ENCODE assay signal across 7 mouse cellular contexts in the genomic region with DNA sequence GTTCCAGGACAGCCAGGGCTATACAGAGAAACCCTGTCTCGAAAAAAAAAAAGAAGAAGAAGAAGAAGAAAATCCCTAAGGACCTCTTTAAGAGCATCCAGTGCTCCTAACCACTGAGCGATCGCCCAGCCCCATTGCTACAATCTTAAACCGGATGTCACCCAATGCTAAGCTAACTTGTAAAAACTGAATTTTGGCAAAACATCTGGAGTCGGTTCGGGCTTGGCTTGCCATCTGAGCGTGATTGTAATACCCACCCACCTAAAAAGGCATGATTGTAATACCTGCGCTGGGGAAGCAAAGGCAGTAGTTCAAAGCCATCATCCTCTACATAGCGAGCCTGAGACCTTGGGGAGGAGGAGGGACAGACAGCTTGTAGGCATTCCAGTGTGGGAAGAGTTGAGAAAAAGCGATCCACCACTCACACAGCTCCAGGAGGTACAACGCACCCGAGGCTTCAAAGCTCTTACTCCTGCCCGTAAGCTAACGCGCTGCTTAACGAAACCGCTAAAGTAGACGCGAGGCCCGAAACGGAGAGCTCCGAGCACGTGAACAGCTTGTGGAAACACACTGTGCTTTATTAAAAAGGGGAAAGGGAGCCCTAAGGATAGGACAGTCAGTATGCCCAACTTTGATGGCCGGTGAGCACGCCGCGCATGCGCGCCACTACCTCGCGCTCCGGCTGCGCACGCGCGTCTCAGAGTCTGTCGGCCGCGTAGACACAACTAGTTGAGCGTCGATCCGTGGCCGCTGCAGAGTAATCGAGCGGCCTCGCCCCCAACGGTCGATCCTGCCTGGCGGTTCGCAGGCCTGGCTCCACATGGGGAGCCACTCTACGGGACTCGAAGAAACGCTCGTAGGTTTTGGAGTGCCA. TPM values are rescaled to one million over a fixed set of nuclear protein-coding genes. Genes with fewer than 3 reads are reported as not detected.
DNase-seq lines count a peak whose midpoint lies in the region; ATAC-seq lines count a peak whose summit lies in the region.

A gene (plus strand): TSS at position 705 of the 874 bp plus-strand sequence.

- peak; percentile 85 for ATAC-seq in embryonic facial prominence, embryonic 11.5 days (replicated peaks; ENCODE audit: insufficient number of reproducible peaks, low FRiP score, low TSS enrichment, low read depth)
- peak; percentile 81 for ATAC-seq in limb, embryonic 11.5 days (ENCODE audit: insufficient number of reproducible peaks, low FRiP score, low TSS enrichment, low read depth)
- ATAC-seq in midbrain, embryonic 14.5 days (ENCODE audit: low FRiP score, low TSS enrichment): peak; percentile 90

- H3K9me3 ChIP-seq in embryonic facial prominence, embryonic 11.5 days (replicated peaks; ENCODE audit: control insufficient read depth, low read length): no peaks in the 10 kb centered on the region
- H3K9me3 ChIP-seq in limb, embryonic 11.5 days (ENCODE audit: control insufficient read depth, low read length): no peaks in the 10 kb centered on the region
- H3K9me3 ChIP-seq in midbrain, embryonic 14.5 days (ENCODE audit: control insufficient read depth, low read length): no peaks in the 10 kb centered on the region

- peak within 1 kb of the TSS; percentile 57 for H3K4me3 ChIP-seq in embryonic facial prominence, embryonic 11.5 days (ENCODE audit: low read depth, low read length)
- H3K4me3 ChIP-seq in limb, embryonic 11.5 days (ENCODE audit: low read depth, low read length): peak within 1 kb of the TSS; percentile 69
- H3K4me3 ChIP-seq in midbrain, embryonic 14.5 days (replicated peaks; ENCODE audit: low read depth, low read length): peak within 1 kb of the TSS; percentile 67

- peaks cover 11% of the 10 kb centered on the region for H3K36me3 ChIP-seq in embryonic facial prominence, embryonic 11.5 days (replicated peaks; ENCODE audit: control insufficient read depth, insufficient read depth, low read depth, low read length)
- H3K36me3 ChIP-seq in limb, embryonic 11.5 days (ENCODE audit: control insufficient read depth, insufficient read depth, low read length): peaks cover 20% of the 10 kb centered on the region
- H3K36me3 ChIP-seq in midbrain, embryonic 14.5 days (ENCODE audit: control insufficient read depth, insufficient read depth, low read length): peaks cover 48% of the 10 kb centered on the region

- H3K4me1 ChIP-seq in embryonic facial prominence, embryonic 11.5 days (ENCODE audit: control insufficient read depth, insufficient read depth, low read length): no peaks in the 10 kb centered on the region
- H3K4me1 ChIP-seq in limb, embryonic 11.5 days (ENCODE audit: control insufficient read depth, insufficient read depth, low read length): peaks cover 10% of the 10 kb centered on the region
- peaks cover 11% of the 10 kb centered on the region for H3K4me1 ChIP-seq in midbrain, embryonic 14.5 days (ENCODE audit: control insufficient read depth, insufficient read depth, low read length)

- peak; percentile 94 for DNase-seq in adrenal gland, postnatal 14 days
- peak; percentile 98 for DNase-seq in embryonic facial prominence, embryonic 11.5 days (ENCODE audit: low spot score)
- DNase-seq in heart, adult 11 months: peak; percentile 99
- peak; percentile 91 for DNase-seq in kidney, adult 18-20 months
- DNase-seq in limb, embryonic 11.5 days (ENCODE audit: low spot score): peak; percentile 93
- peak; percentile 99 for DNase-seq in midbrain, embryonic 14.5 days
- DNase-seq in spleen, adult 18-20 months: peak; percentile 82 to 85

- peak within 1 kb of the TSS; percentile 66 for H3K27ac ChIP-seq in embryonic facial prominence, embryonic 11.5 days (replicated peaks; ENCODE audit: low read depth, low read length)
- peak within 1 kb of the TSS; percentile 78 for H3K27ac ChIP-seq in limb, embryonic 11.5 days (replicated peaks; ENCODE audit: low read depth, low read length)
- H3K27ac ChIP-seq in midbrain, embryonic 14.5 days (replicated peaks; ENCODE audit: low read depth, low read length): peak within 1 kb of the TSS; percentile 82

- peak within 1 kb of the TSS; percentile 64 for H3K4me2 ChIP-seq in embryonic facial prominence, embryonic 11.5 days (ENCODE audit: low read depth, low read length)
- peak within 1 kb of the TSS; percentile 95 for H3K4me2 ChIP-seq in limb, embryonic 11.5 days (ENCODE audit: low read depth, severe bottlenecking)
- H3K4me2 ChIP-seq in midbrain, embryonic 14.5 days (ENCODE audit: low read length): peak within 1 kb of the TSS; percentile 93

- no peaks in the 10 kb centered on the region for H3K27me3 ChIP-seq in embryonic facial prominence, embryonic 11.5 days (ENCODE audit: control insufficient read depth, insufficient read depth, low read length)
- H3K27me3 ChIP-seq in limb, embryonic 11.5 days (ENCODE audit: control insufficient read depth, insufficient read depth, low read length): no peaks in the 10 kb centered on the region
- H3K27me3 ChIP-seq in midbrain, embryonic 14.5 days (ENCODE audit: control insufficient read depth, insufficient read depth, low read length): no peaks in the 10 kb centered on the region

- H3K9ac ChIP-seq in embryonic facial prominence, embryonic 11.5 days (replicated peaks; ENCODE audit: low read length): peak within 1 kb of the TSS; percentile 67
- H3K9ac ChIP-seq in limb, embryonic 11.5 days (ENCODE audit: low read length): peak within 1 kb of the TSS; percentile 76
- H3K9ac ChIP-seq in midbrain, embryonic 14.5 days (replicated peaks; ENCODE audit: low read length): peak within 1 kb of the TSS; percentile 68

- under 1% methylated on average over 54 of the region's 54 CpGs for WGBS in embryonic facial prominence, embryonic 11.5 days
- WGBS in limb, embryonic 11.5 days: under 1% methylated on average over 54 of the region's 54 CpGs
- WGBS in midbrain, embryonic 14.5 days: under 1% methylated on average over 54 of the region's 54 CpGs

RNA-seq across cellular contexts. Expression of the gene that starts here (rescaled TPM):
- 29.2 and 32.4 TPM in 2 replicates for total RNA-seq in adrenal gland, postnatal 14 days (2021)
- polyA plus RNA-seq in embryonic facial prominence, embryonic 11.5 days (2014; fragmentation: Nextera tagmentation; extraction: Ambion mirVana): 15.5 and 16.1 TPM in 2 replicates
- polyA plus RNA-seq in limb, embryonic 11.5 days (2014; fragmentation: Nextera tagmentation; extraction: Ambion mirVana): 18.7 TPM in 2 replicates
- polyA plus RNA-seq in midbrain, embryonic 14.5 days (2014; fragmentation: Nextera tagmentation; extraction: Ambion mirVana): 28.3 and 33.2 TPM in 2 replicates

Comparison
In these comparisons a context has a peak if more than half of its experiments do, and no peak if none do; other contexts are left out.
1. Peak in every context shown above with its lines: DNase-seq, ATAC-seq, H3K4me3 ChIP-seq and H3K27ac ChIP-seq.